Mouse (Mus musculus) mouse trophoblast stem cell (cell line): ENCODE results near the gene Braf.

Experiments
- in situ Hi-C, 2 experiments: fragments of 300-500 bp; cut with MseI, MboI; formaldehyde crosslinking; loops; 2 replicates in 1 of 2; 3 replicates in 1 of 2; pipeline ENCODE4 v1.15.1; 2025

The Braf gene

GRCm38 (mm10) chr6:39557723-39558261, 167.5 kb downstream of the Braf start, which contains the start of gene Dennd2a:
Gene Dennd2a (minus strand): TSS chr6:39557867.
- in situ Hi-C loops, result no loop called here

GRCm38 (mm10) chr6:39556900-39557659, 168.2 kb downstream of the Braf start:
- in situ Hi-C loops, result no loop called here

GRCm38 (mm10) chr6:39555648-39555945, 169.7 kb downstream of the Braf start:
- in situ Hi-C loops, result no loop called here

DNA sequence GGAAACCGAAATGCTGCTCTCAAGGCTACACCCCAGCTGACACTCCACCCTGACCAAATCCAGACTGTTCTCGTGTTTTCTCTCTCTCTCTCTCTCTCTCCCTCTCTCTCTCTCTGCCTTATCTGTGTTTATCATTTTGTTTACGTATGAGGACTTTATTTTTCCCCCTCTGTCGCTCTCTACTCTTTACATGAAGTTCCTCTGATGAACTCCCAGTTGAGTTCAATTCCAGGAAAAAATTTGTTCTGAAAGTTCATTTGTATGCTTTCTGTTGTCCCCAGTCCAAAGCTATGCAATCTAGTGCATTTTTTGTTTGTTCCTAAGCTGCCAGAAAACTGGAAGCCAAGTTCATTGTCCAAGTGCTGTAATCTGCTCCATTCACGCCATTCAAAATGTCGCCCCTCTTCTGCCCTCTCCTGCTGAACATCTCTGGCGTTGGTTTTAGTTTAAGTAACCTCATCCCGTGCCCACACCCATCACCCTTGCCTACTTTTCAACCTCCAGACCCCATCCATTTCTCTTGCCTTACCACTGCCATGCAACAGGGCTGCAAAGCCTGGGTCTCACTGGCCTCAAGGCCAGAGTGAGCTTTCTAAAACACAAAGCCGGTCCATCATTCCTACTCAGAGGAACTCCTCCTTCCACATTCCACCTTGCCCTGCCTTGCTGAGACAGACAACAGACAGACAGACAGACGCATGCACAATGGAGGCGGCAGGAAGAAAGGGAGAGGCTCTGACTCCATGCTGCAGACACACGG, 170.2 kb downstream of the Braf start:
- in situ Hi-C loops, result loop anchor here in 1 of 2 experiments (5.0 kb wide), 1 partner anchor 88 kb away; no protein-coding TSS in a partner anchor
